Mouse (Mus musculus) stomach, postnatal 0 days (tissue): Measurements from ENCODE around the gene Mgst2. TPM values are rescaled to one million over a fixed set of nuclear protein-coding genes. Genes with fewer than 3 reads are reported as not detected.

Source experiments
- ATAC-seq: fragments of 200-750 bp; cut with Nextera tagmentation; 2 replicates; pipeline ENCODE4 v1.8.0; 2017; ENCODE audit not compliant: low FRiP score, low TSS enrichment
- DNase-seq: peaks from one replicate; pipeline ENCODE4 v3.0.0-alpha.2; 2016; ENCODE audit warnings: low spot score
- H3K27ac ChIP-seq: fragments of 300-500 bp; sonication (generic); replicated peaks from 2 replicates; pipeline ENCODE4 v1.5.1; 2014; ENCODE audit warnings: mild to moderate bottlenecking, control low read depth
- H3K27me3 ChIP-seq: fragments of 300-500 bp; sonication (generic); 2 replicates; pipeline ENCODE4 v1.6.1; 2014; ENCODE audit warnings: low read length; ENCODE audit not compliant: control insufficient read depth, insufficient read depth
- H3K36me3 ChIP-seq: fragments of 300-500 bp; sonication (generic); 2 replicates; pipeline ENCODE4 v1.6.1; 2014; ENCODE audit warnings: low read length, mixed read lengths; ENCODE audit not compliant: control insufficient read depth, insufficient read depth
- H3K4me1 ChIP-seq: fragments of 300-500 bp; sonication (generic); replicated peaks from 2 replicates; pipeline ENCODE4 v1.6.1; 2014; ENCODE audit warnings: antibody characterized with exemption; ENCODE audit not compliant: control insufficient read depth, insufficient read depth
- H3K4me2 ChIP-seq: fragments of 300-500 bp; sonication (generic); replicated peaks from 2 replicates; pipeline ENCODE4 v1.6.1; 2014; ENCODE audit warnings: low read depth, mild to moderate bottlenecking, control low read depth, moderate library complexity
- H3K4me3 ChIP-seq: fragments of 300-500 bp; sonication (generic); 2 replicates; pipeline ENCODE4 v1.5.1; 2014; ENCODE audit warnings: low read depth, low read length, control low read depth
- H3K9ac ChIP-seq: fragments of 300-500 bp; sonication (generic); 2 replicates; pipeline ENCODE4 v1.6.1; 2014; ENCODE audit warnings: mild to moderate bottlenecking, low read length, control low read depth, mixed read lengths
- H3K9me3 ChIP-seq: fragments of 300-500 bp; sonication (generic); 2 replicates; pipeline ENCODE4 v1.6.1; 2016; ENCODE audit warnings: low read length; ENCODE audit not compliant: control insufficient read depth
- CTCF ChIP-seq: IDR thresholded peaks from 2 replicates; pipeline ENCODE4 v1.5.1; 2016; ENCODE audit warnings: antibody characterized with exemption, low read depth, mild to moderate bottlenecking, moderate library complexity
- EP300 ChIP-seq: optimal IDR thresholded peaks from 2 replicates; pipeline ENCODE3; 2016; ENCODE audit warnings: antibody characterized with exemption
- WGBS: fragments of 180-500 bp; shearing (Covaris S2); extraction: QIAGEN DNeasy Blood & Tissue Kit; methylation state at CpG from one replicate; pipeline ENCODE4 v1.1.7; 2014; 5-methylcytosine and 5-hydroxymethylcytosine counted together
- polyA plus RNA-seq: library from polyadenylated mRNA; unstranded; fragments of >200 nt; fragmentation: Nextera tagmentation; extraction: Ambion mirVana; gene quantifications from 2 replicates; pipeline ENCODE4 v1.2.1, GENCODE M21; 2015

The Mgst2 gene
- polyA plus RNA-seq, 1 experiment from 2014 or later = 264 TPM

GRCm38 (mm10) chr3:51703478-51703877, 43.3 kb downstream of the Mgst2 start:
- 86% methylated on average over 8 of the region's 8 CpGs for WGBS
- DNase-seq (no peak), ATAC-seq (no peak)
- no peak overlapping the region for H3K4me3 ChIP-seq
- no peaks in the 10 kb centered on the region for H3K9me3 ChIP-seq
- no peak for TF ChIP-seq CTCF
- no peak for TF ChIP-seq EP300
- no peak overlapping the region for H3K9ac ChIP-seq
- no peaks in the 10 kb centered on the region for H3K27me3 ChIP-seq
- H3K27ac ChIP-seq = no peak overlapping the region
- H3K4me1 ChIP-seq = peaks cover 8% of the 10 kb centered on the region
- H3K4me2 ChIP-seq = no peak overlapping the region
- H3K36me3 ChIP-seq = no peaks in the 10 kb centered on the region

DNA sequence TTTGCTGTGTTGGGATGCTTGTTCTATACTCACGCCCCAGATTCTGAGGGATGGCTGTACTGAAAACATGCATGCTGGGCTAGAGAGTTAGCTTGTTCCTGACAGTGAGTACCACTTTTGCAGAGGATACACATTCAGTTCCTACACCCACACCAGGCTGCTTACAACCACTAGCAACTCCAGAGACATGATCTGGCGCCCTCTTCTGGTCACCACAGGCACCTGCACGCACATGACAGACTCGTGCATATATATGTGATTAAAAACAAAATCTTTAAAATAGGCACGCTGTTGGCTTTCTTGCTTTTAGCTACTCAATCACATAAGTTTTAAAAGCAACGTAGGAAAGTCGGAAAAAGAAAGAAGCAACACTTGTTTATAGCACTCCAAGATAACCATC, 45.1 kb downstream of the Mgst2 start:
- no peak overlapping the region for H3K9ac ChIP-seq
- no peak overlapping the region for H3K4me3 ChIP-seq
- peak; percentile 64 for TF ChIP-seq CTCF
- no peak for TF ChIP-seq EP300
- DNase-seq (no peak), ATAC-seq (no peak)
- no peak overlapping the region for H3K4me2 ChIP-seq
- peaks cover 8% of the 10 kb centered on the region; the same call in 1 of the 2 replicates for H3K4me1 ChIP-seq
- H3K9me3 ChIP-seq = no peaks in the 10 kb centered on the region
- 86% methylated on average over 7 of the region's 7 CpGs for WGBS
- H3K36me3 ChIP-seq = no peaks in the 10 kb centered on the region
- no peak overlapping the region for H3K27ac ChIP-seq
- no peaks in the 10 kb centered on the region for H3K27me3 ChIP-seq

DNA sequence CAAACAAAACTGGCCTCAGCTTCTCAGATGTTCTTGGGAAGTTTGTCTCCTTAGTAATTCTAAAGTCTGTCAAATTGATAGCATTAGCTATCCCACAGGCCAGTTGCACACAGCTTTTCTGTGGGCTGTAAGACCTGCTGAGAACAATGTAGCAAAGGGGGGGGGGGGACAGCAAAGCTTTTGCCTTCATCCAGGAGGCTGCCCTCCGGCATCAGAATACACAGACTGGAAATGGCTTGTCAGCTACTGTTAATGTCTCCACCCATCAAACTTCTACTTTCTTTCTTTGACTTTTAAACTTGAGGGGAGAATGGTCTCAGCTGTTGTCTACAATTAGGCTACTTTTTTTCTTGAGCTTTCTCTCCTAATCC, 48.2 kb downstream of the Mgst2 start:
- TF ChIP-seq CTCF = no peak
- TF ChIP-seq EP300 = no peak
- no peaks in the 10 kb centered on the region for H3K9me3 ChIP-seq
- no peaks in the 10 kb centered on the region for H3K27me3 ChIP-seq
- H3K9ac ChIP-seq = no peak overlapping the region
- peak overlapping the region; percentile 76 for H3K27ac ChIP-seq
- H3K4me2 ChIP-seq = peak overlapping the region; percentile 40
- DNase-seq (no peak), ATAC-seq (0 out of 2 replicates have a peak, but pooled peaks have one; percentile 3)
- 27% methylated on average over 1 of the region's 1 CpGs for WGBS
- no peaks in the 10 kb centered on the region for H3K36me3 ChIP-seq
- no peak overlapping the region; the same call in 1 of the 2 replicates for H3K4me3 ChIP-seq
- H3K4me1 ChIP-seq = no peaks in the 10 kb centered on the region

GRCm38 (mm10) chr3:51708746-51709411, 48.7 kb downstream of the Mgst2 start:
- WGBS = 35% methylated on average over 21 of the region's 21 CpGs
- H3K36me3 ChIP-seq = no peaks in the 10 kb centered on the region
- peak overlapping the region; percentile 18 for H3K4me3 ChIP-seq
- DNase-seq (peak; percentile 56), ATAC-seq (peak; percentile 88)
- H3K27ac ChIP-seq = peak overlapping the region; percentile 76
- no peaks in the 10 kb centered on the region for H3K27me3 ChIP-seq
- H3K4me1 ChIP-seq = no peaks in the 10 kb centered on the region; the same call in 1 of the 2 replicates
- H3K4me2 ChIP-seq = peak overlapping the region; percentile 40
- TF ChIP-seq EP300 = no peak
- no peak for TF ChIP-seq CTCF
- H3K9me3 ChIP-seq = no peaks in the 10 kb centered on the region
- H3K9ac ChIP-seq = no peak overlapping the region

DNA sequence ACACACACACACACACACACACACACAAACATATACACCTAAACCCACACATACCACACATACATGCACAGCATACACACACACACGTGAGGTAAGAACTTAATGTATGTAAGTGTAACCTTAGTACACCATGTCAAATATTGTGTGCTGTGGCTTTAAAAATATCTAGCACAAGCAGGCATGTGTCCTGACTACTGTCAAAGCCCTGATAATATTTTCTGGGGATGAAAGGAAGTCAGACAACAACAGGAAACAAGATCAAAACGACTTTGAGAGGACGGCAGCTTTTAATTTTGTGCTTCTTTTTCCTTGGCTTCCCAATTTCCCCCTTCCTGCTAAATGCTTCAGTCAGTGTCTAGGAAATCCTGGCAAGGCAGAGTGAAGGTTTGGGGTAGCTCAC, 52.2 kb downstream of the Mgst2 start:
- ATAC-seq = no peak
- no peaks in the 10 kb centered on the region for H3K36me3 ChIP-seq
- H3K4me3 ChIP-seq = no peak overlapping the region
- no peak overlapping the region for H3K4me2 ChIP-seq
- H3K9ac ChIP-seq = no peak overlapping the region
- TF ChIP-seq EP300 (no peak), CTCF (no peak)
- H3K9me3 ChIP-seq = no peaks in the 10 kb centered on the region
- 23% methylated on average over 3 of the region's 3 CpGs for WGBS
- no peaks in the 10 kb centered on the region for H3K27me3 ChIP-seq
- H3K4me1 ChIP-seq = no peaks in the 10 kb centered on the region; the same call in 1 of the 2 replicates
- DNase-seq = no peak
- H3K27ac ChIP-seq = no peak overlapping the region

DNA sequence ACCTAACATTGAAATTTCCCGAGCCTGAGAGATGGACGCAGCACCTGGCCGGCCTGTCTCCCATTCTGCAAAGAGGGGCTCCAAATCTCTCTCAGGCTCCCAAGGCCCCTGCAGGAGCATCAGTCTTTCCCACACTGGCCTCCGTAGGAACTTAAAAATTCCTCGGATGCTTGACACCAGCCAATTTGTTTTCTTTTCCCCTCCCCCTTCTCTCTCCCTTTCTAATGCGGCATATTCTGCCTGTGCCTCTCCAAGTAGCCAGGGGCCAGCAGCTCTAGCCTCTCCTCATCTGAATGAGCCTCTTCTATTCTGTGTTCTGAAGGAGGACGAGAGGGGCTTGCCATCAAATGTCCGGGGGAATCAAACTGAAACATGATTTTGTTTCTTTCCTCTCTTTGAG, 53.1 kb downstream of the Mgst2 start:
- ATAC-seq (no peak), DNase-seq (no peak)
- H3K4me1 ChIP-seq = no peaks in the 10 kb centered on the region; the same call in 1 of the 2 replicates
- H3K9me3 ChIP-seq = no peaks in the 10 kb centered on the region
- no peak for TF ChIP-seq EP300
- TF ChIP-seq CTCF = no peak
- H3K36me3 ChIP-seq = no peaks in the 10 kb centered on the region
- WGBS = 43% methylated on average over 8 of the region's 8 CpGs
- no peak overlapping the region for H3K4me2 ChIP-seq
- no peak overlapping the region for H3K4me3 ChIP-seq
- no peak overlapping the region for H3K9ac ChIP-seq
- H3K27me3 ChIP-seq = no peaks in the 10 kb centered on the region
- no peak overlapping the region for H3K27ac ChIP-seq
